Mouse (Mus musculus) ES-E14 (cell line): ENCODE data around the gene Lexm.

Source experiments
- CHD2 ChIP-seq: IDR thresholded peaks from 2 replicates; pipeline ENCODE4 v1.6.1; 2014; ENCODE audit warnings: mild to moderate bottlenecking, low read depth, low read length, inconsistent platforms
- HCFC1 ChIP-seq: IDR thresholded peaks from 2 replicates; pipeline ENCODE4 v1.6.1; 2012; ENCODE audit warnings: low read length, inconsistent platforms, borderline replicate concordance; ENCODE audit not compliant: insufficient read depth
- MAFK ChIP-seq: IDR thresholded peaks from 2 replicates; pipeline ENCODE4 v1.6.1; 2014; ENCODE audit warnings: mild to moderate bottlenecking, low read depth, low read length, inconsistent platforms; ENCODE audit not compliant: insufficient read depth
- ZNF384 ChIP-seq: IDR thresholded peaks from 2 replicates; pipeline ENCODE4 v1.6.1; 2012; ENCODE audit warnings: low read depth, low read length, inconsistent platforms

GRCm38 (mm10) chr4:106663956-106664470 lies 47.0 kb upstream of the Lexm start:
- TF ChIP-seq HCFC1 (no peak), MAFK (no peak), ZNF384 (no peak), CHD2 (no peak)
